Mouse (Mus musculus): ENCODE results near the gene Slco3a1.

DNA sequence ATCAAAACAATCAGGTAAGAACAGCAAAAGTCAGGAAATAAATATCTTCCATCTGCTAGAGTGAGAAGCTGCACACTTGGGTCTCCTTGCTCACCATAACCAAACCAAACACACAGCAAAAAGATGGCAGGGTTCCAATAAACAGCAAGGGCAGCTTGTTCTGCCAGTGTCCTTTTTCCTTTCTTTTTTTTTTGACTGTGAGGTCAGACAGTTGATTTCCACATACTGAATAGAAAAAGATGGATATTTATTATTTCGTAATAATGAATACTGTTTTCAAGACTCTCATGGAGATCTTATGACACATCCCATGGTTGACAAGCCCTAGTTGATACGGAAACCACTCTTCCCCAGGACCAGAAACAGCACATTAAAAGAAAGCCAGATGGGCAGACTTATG, 274.2 kb downstream of the Slco3a1 start:
- no peak for TF ChIP-seq CTCF (IDR thresholded peaks at IDR 0.05; ENCODE audit: low read depth)
- no peak for TF ChIP-seq EP300 (IDR thresholded peaks at IDR 0.05; ENCODE audit: low read depth)
